In the genomic region with DNA sequence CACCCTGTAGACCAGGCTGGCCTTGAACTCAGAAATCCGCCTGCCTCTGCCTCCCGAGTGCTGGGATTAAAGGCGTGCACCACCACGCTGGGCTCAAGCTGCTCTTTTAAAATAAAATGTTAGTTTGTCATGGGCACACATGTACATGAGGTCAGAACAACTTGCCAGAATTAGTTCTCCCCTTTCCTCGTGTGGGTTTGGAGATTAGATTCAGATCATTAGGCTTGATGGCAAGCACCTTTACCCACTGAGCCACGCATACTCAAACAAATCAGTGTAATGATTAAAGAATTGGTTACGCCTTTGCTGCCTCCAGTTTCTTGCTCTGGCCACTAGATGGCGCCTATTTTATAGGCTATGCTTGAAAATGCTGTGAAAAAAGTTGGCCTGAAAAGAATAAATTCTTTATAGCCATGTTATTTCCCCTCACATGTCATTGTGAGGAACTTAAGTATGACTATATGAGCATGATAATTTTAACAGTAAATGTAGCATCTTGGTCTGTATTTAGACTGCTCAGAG, we compare ENCODE assay signal across 9 mouse cellular contexts. TPM values are rescaled to one million over a fixed set of nuclear protein-coding genes. Genes with fewer than 3 reads are reported as not detected.
A peak's percentile ranks its signal among the peaks of the same experiment; 100 is the strongest.
DNase-seq lines count a peak whose midpoint lies in the region; ATAC-seq and TF ChIP-seq lines count a peak whose summit lies in the region.
"Had no signal": no experiment of that assay in that cellular context is flagged by ENCODE, and none has a peak within 500 bp of the region (broad histone marks: within the 10 kb centered on the region; RNA-seq: fewer than 3 reads in every experiment).

No protein-coding gene starts in this region.

- DNase-seq in left cerebral cortex, adult 18-20 months (ENCODE audit: low spot score in 2 of 2), result peak; percentile 44 to 55
- no peak for DNase-seq in left cerebral cortex, adult 11 months (ENCODE audit: low spot score)
- DNase-seq in Patski (ENCODE audit: low read depth, low spot score), result no peak
- peak; percentile 75 for DNase-seq in embryo, embryonic 10.5 days (ENCODE audit: low spot score)
- peak; percentile 37 to 65 for DNase-seq in kidney, postnatal 4 days
- DNase-seq in right cerebral cortex, postnatal 25 days, result peak; percentile 17
- DNase-seq in frontal cortex, postnatal 25 days (ENCODE audit: low spot score in 2 of 2), result no peak
- DNase-seq: liver, embryonic 13.5 days had no signal

- peak; percentile 75 for TF ChIP-seq CTCF in Patski (IDR thresholded peaks at IDR 0.05)

- POLR2A ChIA-PET in Patski (lab: Charles Lee), result no interaction called here

- no peaks in the 10 kb centered on the region for H3K27me3 ChIP-seq in Patski
- H3K27me3 ChIP-seq: liver, embryonic 13.5 days had no signal

- peak; percentile 76 for ATAC-seq in CD4-positive, CD25-positive, alpha-beta regulatory T cell, adult 4 months
- no peak for ATAC-seq in Patski

- in situ Hi-C loops in Patski (cut with MboI; ENCODE audit: low pct_unique_long_range_greater_than_20kb), result no loop called here

- CTCF ChIA-PET in Patski (lab: Charles Lee), result interaction anchor here (0.7 to 1.0 kb wide), 2 partner anchors 10 to 59 kb away, joined by 3 to 4 read pairs; no protein-coding TSS in a partner anchor

RNA-seq across cellular contexts. Expression of a gene that starts 25.4 kb away (rescaled TPM):
- total RNA-seq in left cerebral cortex, adult 18-20 months (2021), result 10 to 100 TPM; 44.8 to 52.9 TPM
- polyA plus RNA-seq in CD4-positive, CD25-positive, alpha-beta regulatory T cell, adult 4 months (2017; shearing (Covaris generic)), result 10 to 100 TPM; 37.4 to 41.7 TPM
- polyA plus RNA-seq in Patski (2021), result 41.2 TPM

Comparison
In these comparisons a context has a peak if more than half of its experiments do, and no peak if none do; other contexts are left out.
1. DNase-seq: peak in left cerebral cortex, adult 18-20 months (2 of 2), embryo, embryonic 10.5 days (single experiment), kidney, postnatal 4 days (2 of 2) and right cerebral cortex, postnatal 25 days (single experiment); none in left cerebral cortex, adult 11 months (single experiment), Patski (single experiment) and frontal cortex, postnatal 25 days (0 of 2).